Mouse (Mus musculus) CH12.LX (cell line): ENCODE data around the gene Tmppe.
"Not testable (repeated sequence)": the region's sequence is repeated elsewhere in the genome, so short reads cannot be mapped to it uniquely, and the experiment has no call there.

Experiments
- CTCF ChIP-seq, 2 experiments: IDR thresholded peaks in 1 of 2; conservative IDR thresholded peaks in 1 of 2; 2 replicates each; pipeline ENCODE4 v1.5.1; 2011 to 2012; ENCODE audit warnings: low read depth in 2 of 2, low read length in 2 of 2, improper control_type of control experiment in 1 of 2, inconsistent platforms in 1 of 2, mild to moderate bottlenecking in 1 of 2, moderate library complexity in 1 of 2
- E2F4 ChIP-seq: IDR thresholded peaks from 2 replicates; pipeline ENCODE4 v1.6.1; 2011; ENCODE audit warnings: low read depth, low read length, improper control_type of control experiment; ENCODE audit not compliant: insufficient replicate concordance
- EP300 ChIP-seq: IDR thresholded peaks from 2 replicates; pipeline ENCODE4 v1.6.1; 2011; ENCODE audit warnings: low read length, improper control_type of control experiment
- GABPA ChIP-seq: IDR thresholded peaks from 2 replicates; pipeline ENCODE4 v1.6.1; 2012; ENCODE audit warnings: low read depth, low read length, improper control_type of control experiment, inconsistent platforms; ENCODE audit not compliant: insufficient replicate concordance
- MAZ ChIP-seq: IDR thresholded peaks from 2 replicates; pipeline ENCODE4 v1.6.1; 2012; ENCODE audit warnings: low read depth, mild to moderate bottlenecking, inconsistent platforms, low read length, improper control_type of control experiment, moderate library complexity
- MYC ChIP-seq: IDR thresholded peaks from 2 replicates; pipeline ENCODE4 v1.6.1; 2011; ENCODE audit warnings: low read depth, mild to moderate bottlenecking, improper control_type of control experiment, low read length
- POLR2A ChIP-seq: IDR thresholded peaks from 2 replicates; pipeline ENCODE4 v1.6.1; 2011; ENCODE audit warnings: low read depth, mild to moderate bottlenecking, improper control_type of control experiment, low read length
- TCF12 ChIP-seq: IDR thresholded peaks from 2 replicates; pipeline ENCODE4 v1.6.1; 2014; ENCODE audit warnings: low read depth, mild to moderate bottlenecking, inconsistent platforms, low read length, improper control_type of control experiment
- USF1 ChIP-seq: IDR thresholded peaks from 2 replicates; pipeline ENCODE4 v1.6.1; 2014; ENCODE audit warnings: low read depth, mild to moderate bottlenecking, inconsistent platforms, low read length, improper control_type of control experiment
- ZNF384 ChIP-seq: IDR thresholded peaks from 2 replicates; pipeline ENCODE4 v1.6.1; 2012; ENCODE audit warnings: low read depth, low read length, improper control_type of control experiment, inconsistent platforms

GRCm38 (mm10) chr9:114369389-114369788 lies 31.5 kb upstream of the Tmppe start:
- TF ChIP-seq E2F4, TCF12, EP300, POLR2A, MYC, MAZ, ZNF384, USF1, GABPA: not testable (repeated sequence)
- peak in 1 of 2 experiments; percentile 44; a peak in 2 of 4 replicates for TF ChIP-seq CTCF (conservative IDR thresholded peaks at IDR 0.05 in 1 of 2, IDR thresholded peaks at IDR 0.05 in 1 of 2; ENCODE audit: low read depth in 2 of 2, low read length in 2 of 2)
